Mouse (Mus musculus) ES-Bruce4 (cell line): ENCODE results near the gene Isl1.

ENCODE experiments used
- CTCF ChIP-seq: IDR thresholded peaks from one replicate; pipeline ENCODE4 v1.8.1; 2011; ENCODE audit warnings: low read depth, low read length
- POLR2A ChIP-seq: IDR thresholded peaks from one replicate; pipeline ENCODE4 v1.8.1; 2011; ENCODE audit warnings: low read length; ENCODE audit not compliant: insufficient read depth

GRCm38 (mm10) chr13:116309584-116310462 is at the start of gene Isl1:
- no peak for TF ChIP-seq CTCF
- no peak for TF ChIP-seq POLR2A
